Mouse (Mus musculus): Measurements from ENCODE around the gene Crtam. TPM values are rescaled to one million over a fixed set of nuclear protein-coding genes. Genes with fewer than 3 reads are reported as not detected.

Crtam gene
- 0.08 TPM for polyA plus RNA-seq (2014; fragmentation: Illumina TruSeq; extraction: RNeasy Lipid Tissue Mini Kit (QIAGEN cat#74804); ENCODE audit: low read depth, low replicate concordance)

DNA sequence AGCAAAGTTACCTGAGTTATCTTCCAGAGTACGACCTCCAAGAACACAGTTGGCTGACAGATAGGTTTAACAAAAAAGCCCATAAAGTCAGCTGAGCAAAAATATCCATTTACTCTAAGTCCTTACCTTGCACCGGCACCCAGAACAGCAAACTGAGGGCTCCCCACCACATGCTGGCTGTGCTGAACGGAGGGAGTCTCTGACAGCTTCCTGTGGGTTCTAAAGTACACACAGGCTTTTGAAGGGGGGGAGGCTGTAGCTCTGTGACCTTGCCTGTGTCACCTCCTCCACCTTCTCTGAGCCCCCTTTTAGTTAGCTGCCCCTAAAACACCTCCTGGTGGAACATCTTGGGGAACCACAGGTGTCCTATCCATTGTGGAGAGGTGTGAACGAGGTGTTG, at the start of gene Crtam:
Gene Crtam (minus strand): TSS at position 214 of the 400 bp plus-strand sequence.

DNA sequence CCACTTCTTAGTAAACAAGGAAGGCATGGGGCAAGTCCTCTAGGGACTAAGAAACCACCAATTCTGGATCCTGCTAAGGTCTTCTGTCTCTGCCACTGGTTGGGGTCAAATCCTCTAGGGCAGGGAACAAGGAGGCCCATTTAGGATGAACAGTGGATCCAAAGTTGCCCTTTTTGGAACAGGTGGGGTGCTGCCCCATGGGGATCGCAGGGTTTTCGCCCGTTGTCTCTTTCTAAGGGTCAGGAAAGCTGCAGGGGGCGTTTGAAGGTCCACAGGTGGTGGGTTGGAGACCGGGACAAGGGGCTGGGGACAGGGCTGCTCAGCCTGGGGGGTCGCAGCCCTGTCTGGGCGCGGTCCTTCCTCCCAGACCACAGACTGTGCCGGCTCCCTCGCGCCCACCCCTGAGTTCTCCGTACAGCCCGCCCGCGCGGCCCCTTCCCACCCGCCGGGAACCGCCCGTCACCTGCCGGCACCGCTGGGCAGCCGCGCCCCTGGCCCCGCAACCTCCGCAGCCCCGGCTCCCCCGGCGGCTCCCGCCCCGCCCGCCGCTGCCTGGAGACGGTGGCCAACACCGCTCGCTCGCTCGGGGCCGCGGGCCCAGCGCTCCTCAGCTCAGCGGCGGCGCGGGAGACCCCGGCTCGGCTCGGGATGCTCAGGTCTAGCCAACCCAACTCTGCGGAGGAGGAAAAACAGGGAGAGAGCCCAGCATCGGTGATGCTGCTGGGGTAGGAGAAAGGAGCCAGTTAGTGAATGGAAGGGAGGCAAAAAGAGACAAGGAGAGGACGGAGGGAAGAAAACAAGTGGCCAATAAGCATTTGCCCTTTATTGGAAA, 40.6 kb downstream of the Crtam start, which contains the start of gene Jhy:
Gene Jhy (minus strand): TSS at position 533 of the 832 bp plus-strand sequence.

Other genes with a start within 250 kb of the Crtam start
- gene Hspa8, start 203.6 kb downstream of the Crtam start, polyA plus RNA-seq (2014; fragmentation: Illumina TruSeq; extraction: RNeasy Lipid Tissue Mini Kit (QIAGEN cat#74804); ENCODE audit: low read depth, low replicate concordance): 2,252 TPM
- gene Bsx, start 130.5 kb downstream of the Crtam start, polyA plus RNA-seq (2014; fragmentation: Illumina TruSeq; extraction: RNeasy Lipid Tissue Mini Kit (QIAGEN cat#74804); ENCODE audit: low read depth, low replicate concordance): not detected
- not detected for gene Jhy, start 40.5 kb downstream of the Crtam start, polyA plus RNA-seq (2014; fragmentation: Illumina TruSeq; extraction: RNeasy Lipid Tissue Mini Kit (QIAGEN cat#74804); ENCODE audit: low read depth, low replicate concordance)
- gene Ubash3b, start 157.1 kb upstream of the Crtam start, polyA plus RNA-seq (2014; fragmentation: Illumina TruSeq; extraction: RNeasy Lipid Tissue Mini Kit (QIAGEN cat#74804); ENCODE audit: low read depth, low replicate concordance): 3.7 TPM

All from kidney, adult 10 weeks (tissue).